Mouse (Mus musculus) lung, postnatal 10 days (tissue): ENCODE results near the gene Pde1a.

Experiments used
- DNase-seq: peaks from one replicate; pipeline ENCODE4 v3.0.0; 2021

Pde1a gene

DNA sequence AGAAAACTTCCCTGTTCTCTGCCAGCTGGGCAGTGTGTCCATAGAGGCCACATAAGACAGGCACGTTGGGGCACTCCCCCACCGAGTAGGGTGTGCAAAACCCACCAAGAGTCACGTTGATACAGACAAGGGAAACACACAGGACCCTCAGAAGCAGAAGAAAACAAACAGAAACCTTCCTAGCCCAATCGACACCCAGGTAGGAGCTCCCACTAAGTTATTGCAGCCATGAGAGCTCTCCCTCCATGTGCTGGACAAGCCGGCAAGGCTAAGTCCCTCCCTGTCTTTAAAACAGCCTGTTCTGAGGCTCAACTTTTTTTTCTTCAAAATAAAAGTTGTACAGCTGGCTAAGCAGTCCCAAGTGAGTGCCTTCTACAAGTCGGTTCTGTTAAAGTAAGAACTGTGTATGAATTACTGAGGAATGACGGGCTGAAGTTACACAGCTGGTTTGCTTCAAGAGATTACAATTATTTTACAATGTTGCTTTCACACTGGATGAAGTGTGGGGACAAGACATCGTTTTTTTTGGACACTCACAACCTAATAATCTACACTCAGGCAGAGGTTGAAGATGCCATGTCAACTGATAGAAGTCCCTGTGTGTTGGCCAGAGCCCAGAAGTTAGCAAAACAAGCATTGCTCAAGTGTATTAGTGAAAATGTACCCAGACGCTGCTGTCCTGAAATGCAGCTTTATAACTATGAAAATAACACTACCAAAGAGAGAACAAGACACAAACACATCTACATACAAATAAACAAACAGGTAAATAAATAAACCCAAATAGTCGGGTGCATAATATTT lies 90.4 kb downstream of the Pde1a start:
- DNase-seq: peak; percentile 39

DNA sequence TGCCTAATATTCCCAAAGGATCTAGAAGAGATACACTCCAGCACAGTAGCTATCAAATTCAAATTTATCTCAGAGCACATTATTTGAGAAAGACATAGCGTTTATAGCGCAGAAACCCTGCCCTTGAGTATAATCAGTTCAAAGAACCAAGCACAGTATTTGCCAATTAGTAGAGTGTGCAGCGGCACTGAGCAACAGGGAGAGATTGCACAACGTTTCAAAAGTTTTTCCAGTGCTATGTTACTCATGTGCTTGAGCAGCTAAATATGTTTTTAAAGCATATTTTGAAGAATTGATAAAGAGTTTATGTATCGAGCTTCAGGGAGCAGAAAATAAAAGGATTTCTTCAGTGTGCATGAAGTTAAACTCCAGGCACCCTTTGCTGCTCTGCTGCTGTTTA lies 91.3 kb downstream of the Pde1a start:
- DNase-seq: no peak

DNA sequence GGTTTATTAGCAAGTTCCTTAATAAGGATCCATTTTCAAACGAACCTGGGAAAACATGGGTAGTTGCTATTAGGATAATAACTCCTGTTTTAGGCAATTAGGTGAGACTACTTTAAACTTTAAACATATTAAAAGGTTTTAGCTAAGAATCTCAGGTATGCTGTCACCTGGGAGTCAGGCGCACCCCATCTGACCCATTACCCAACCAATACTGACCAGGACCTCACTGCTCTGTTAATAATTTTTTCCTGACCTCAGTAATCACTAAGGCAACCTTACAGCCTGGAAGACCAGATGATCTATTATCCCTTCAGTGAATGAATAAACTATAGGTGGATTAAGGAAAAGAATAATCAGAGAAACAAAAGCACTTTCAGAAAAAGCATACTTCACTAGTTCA lies 100.2 kb downstream of the Pde1a start:
- no peak for DNase-seq

DNA sequence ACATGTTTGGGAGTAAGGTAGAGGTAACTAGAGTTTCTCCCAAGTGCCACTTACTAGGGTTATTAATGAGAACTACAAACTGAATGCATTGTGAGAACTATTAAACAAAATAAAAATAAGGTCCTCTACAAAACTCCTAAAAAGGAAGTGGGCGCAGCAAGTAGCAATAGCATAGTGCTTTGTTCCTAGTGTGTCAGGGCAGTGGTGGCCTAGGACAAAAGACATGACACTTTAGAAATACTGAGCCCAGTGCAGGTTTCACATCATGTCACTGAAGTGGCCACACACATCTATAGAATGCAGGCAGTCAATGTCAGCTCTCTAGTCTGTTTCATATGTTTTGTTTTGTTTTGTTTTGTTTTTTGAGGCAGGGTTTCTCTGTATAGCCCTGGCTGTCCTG lies 103.2 kb downstream of the Pde1a start:
- DNase-seq: no peak

DNA sequence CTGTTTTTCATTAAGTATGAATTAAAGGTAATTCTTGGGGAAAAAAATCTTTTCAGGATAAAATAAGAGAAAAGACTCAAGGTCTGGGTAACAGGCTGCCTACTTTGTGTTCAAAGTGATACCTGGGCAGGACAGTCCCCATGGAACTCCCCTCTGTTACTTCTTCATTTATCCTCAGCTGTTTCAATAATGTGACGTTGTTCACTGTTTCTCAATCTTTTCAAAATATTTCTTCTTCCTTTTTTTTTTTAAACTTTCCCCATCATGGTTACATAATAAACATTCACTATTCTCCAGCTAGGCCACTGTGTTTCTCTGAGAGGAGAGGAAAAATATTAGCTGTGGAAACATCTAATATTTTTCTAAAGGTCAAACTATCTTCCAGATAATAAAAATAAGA lies 103.7 kb downstream of the Pde1a start:
- no peak for DNase-seq

DNA sequence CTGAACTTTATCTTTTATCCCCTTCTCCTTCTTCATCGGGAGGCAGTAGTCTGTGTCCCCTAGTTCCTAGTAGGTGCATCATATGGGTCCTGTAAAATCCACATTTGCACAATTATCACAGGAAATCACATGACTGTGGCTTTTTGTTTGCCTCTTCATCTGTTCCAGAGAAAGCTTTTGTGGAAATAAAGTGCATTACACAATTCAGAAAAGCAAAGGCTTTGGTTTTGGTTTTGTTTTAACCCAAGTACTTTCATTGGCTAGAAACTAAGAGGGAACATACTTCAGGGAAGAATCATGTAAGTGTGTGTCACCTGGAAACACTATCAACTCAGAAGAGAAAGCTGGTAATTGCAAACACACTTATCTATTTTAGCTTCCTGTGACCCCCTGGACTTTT lies 104.2 kb downstream of the Pde1a start:
- DNase-seq: no peak

DNA sequence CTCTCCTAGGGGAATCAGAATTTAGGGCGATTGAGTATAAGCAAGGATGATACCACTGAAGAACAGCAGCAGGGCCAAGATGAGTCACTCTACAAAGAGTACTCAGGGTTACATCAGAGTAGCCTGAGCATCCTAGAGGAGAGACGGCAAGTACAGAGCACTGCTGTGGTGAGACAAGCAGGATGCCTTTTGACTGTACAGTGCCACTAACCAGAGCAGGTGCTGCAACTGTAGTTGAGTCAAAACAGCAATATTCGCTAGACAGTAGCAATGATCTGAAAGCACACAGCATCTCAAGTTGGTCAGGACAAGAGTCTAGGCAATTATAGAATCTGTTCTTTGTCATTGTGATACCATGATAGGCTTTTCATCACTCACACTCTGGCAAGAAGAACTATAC lies 115.1 kb downstream of the Pde1a start:
- no peak for DNase-seq

DNA sequence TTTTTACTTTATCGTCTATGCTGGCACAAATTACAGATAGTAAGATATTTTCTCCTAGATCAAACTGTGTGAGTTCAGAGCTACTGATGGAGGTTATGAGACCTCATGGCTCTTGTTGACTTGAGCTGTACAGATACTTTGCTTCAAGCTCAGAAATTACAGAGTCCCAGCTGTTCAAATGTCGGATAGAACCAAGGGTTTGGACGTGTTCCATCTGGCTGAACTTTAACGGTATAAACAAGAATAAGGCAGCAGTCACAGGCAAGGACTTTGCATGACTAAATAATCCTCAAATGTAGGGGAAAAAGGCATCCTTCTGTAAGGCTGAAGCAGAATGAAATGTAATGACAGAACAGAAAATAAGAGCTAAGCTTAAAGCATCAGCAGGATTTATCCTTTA lies 116.2 kb downstream of the Pde1a start:
- peak; percentile 67 for DNase-seq

DNA sequence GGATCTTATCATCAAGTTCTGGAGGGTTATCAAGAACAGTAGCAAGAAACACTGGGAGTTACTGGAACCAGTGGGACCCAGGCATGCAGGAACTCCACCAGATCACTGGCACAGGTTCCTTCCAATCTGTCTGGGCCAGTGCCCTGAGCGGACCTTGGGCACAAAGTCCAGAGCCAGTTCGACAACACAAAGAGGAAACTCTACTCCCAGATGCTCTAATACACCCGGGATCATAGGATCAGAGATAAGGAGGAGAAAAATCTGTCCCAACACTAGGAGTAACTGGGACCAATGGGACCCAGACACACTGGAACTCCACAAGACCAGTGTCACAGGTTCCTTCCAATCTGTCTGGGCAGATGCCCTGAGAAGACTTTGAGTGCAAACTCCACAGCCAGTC lies 130.1 kb downstream of the Pde1a start:
- no peak for DNase-seq

DNA sequence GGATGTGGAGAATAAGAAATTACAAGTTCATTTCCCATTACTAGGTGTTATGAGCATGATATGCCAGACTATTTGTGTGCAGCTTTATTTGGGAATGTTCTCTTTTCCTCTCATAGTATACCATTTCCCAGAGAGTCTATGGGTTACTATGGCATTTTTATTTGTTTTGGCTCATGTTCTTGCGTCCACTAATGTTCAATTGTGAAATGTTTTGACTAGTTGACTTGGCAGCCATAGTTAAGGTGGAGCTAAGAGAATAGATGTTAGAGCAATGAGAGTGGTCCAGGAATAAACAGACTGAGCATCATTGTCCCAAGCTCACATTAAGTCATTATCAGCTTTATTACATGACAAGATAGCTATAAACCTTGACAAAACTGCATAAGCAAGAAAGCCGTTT lies 130.8 kb downstream of the Pde1a start:
- DNase-seq: no peak

DNA sequence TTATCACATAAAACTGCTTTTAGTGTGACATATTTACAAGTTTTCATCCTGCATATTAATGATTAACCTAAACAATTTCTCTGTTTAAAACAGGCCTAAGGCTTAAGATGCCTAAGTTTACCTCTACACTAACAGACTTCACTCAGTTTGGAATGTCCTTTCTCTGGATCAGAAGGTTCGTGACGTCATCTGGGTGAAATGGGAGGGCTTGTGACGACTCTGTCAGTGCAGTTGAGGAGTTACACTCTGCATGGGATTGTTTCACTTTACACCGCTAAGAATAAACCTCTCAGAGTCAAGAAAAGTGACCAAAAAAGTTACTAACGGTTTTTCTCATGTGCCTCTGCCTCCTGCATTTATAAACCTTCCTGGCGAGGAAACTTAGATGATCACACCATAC lies 137.6 kb downstream of the Pde1a start:
- no peak for DNase-seq

DNA sequence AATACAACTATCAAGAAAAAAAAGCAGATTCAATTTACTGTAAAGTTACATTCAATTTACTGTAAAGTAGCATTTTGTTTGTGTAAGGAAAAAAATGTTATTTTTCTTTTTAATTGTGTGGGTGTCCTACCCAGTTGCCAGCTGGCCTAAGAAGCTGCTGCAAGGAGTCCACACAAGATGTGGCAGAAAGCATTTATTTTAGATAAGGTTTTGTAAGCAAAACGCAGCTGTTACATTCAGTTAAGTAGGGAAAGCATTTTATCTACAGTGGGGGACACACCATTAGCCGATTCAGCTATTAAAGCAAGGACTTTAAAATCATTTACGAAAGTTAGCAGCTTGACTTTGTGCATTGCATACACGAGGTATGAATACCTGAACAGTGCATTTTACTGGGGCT lies 145.5 kb downstream of the Pde1a start:
- DNase-seq: no peak

DNA sequence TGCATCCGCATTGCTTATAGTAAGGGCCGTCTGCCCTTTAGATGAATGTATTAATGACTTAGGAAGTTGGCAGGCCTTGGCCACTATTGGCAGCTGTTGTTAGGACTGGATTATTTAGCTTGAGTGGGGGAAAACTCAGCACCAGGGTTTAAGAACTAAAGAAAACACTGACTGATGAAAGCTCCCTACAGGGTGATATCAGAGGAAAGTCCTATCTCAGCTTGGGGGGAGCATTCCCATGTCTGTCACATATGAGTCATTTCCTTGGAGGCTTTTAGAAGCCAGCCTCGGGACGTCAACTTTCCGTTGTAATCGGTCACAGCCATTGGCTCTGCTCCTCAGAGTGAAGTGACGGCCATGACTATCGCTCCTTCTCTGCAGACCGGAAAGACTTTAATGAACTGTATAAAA lies 146.0 kb downstream of the Pde1a start:
- peak; percentile 54 for DNase-seq

DNA sequence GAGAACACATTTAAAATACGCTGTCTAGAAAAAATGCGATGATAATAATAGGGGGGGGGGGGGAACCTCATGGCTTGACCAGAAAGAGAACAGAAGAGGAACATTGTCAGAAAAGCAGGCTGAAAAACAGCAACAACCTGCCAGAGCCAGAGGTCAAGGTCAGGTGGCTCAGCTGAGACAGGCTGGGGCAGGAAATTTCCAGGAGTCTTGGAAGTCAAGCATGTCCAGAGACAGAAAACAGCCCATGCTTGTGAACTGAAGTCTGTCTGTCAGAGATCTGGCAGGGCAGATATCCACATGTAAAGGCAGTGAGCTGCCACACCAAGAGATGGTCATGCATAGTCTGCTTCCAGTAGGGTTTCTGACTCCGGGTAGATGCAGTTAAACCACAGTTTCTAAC lies 147.5 kb downstream of the Pde1a start:
- no peak for DNase-seq

DNA sequence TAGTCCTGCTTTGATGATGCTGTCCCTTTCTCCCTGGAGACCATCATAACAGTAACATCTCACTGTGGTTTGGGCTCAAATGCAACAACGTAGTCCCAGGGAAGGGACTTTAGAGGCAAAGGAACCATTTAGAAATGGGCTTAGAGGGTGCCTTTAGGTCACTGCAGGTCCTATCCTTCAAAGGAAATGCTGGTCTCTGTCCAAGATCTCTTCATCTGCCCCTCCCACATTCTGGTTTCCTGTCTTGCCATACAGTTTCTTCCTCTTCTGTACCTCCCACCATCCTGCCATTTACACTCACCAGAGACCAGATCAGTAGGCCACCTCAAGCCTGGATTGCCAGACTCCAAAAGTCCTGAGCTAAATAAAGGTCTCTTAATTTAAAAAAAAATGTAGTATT lies 150.3 kb downstream of the Pde1a start:
- no peak for DNase-seq

DNA sequence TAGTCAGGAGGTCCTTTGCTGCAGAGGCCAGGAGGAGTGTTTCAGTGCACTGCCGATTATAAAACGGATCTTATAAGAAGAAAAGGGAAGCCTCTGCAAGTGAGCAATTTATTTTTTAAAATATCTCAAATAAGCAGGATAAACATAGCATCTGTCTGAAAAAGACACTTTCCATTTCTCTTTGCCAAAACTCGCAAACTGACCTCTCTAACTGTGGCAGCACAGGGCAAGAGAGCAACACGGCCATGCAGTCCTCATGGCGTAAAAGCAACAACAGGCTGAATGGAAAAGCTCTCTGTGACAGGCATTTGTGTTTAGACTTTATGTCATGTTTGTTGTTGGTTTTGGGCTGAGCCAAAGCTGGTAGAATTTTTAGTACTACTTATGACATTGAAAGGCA lies 152.0 kb downstream of the Pde1a start:
- DNase-seq: no peak

DNA sequence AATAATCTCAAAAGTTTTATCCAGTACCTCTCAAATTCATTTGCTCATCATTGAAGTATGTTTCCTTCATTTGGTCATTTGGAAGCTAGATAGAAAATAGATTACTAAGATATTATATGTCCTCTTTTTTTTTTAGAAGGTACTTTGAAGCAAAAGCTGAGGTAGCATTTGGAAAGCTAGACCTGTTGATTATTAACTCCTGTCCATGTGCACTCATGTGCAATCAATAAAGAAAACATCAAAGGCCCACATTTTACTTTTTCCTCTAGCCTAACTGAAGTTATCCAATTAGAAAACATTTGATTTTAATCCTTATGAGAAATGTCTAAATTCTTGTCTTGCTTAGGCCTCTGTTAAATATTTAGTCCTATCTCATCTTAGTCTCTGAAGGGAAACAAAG lies 153.3 kb downstream of the Pde1a start:
- DNase-seq: no peak

DNA sequence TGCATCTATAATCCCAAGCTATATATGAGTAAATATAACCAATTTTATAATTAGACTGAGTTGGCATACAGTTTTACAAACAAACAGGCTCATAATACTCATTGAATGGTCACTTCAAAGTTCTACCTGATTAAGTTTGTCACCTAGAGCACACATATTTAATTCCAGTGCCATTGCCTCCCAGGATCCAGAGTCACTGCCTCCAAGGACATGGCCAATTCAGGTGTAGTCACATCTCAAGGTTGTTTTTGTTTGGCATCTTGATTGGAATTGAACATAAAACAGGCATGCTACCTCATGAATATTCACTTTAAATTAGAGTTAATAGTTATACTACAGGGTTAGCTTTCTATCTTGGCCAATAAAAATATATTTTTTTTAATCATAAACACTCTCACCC lies 157.0 kb downstream of the Pde1a start:
- no peak for DNase-seq

DNA sequence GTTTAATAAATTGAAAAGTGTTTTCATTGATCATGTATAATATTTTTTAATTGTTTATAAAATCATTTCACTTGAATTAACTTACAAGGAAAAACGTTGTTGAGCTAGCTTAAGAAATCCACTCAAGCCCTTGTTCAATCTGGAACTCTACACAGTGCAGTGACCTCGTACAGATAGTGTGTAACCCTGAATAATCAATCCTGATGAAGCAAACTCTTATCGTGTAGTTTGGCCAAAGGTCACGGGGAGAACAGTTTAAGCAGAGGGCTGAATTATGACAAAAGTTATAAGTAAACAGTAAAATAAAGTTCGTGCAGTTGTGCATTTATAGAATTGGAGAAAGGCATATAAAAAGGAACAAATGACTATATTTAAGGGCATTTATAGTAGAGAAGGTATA lies 159.7 kb downstream of the Pde1a start:
- no peak for DNase-seq

DNA sequence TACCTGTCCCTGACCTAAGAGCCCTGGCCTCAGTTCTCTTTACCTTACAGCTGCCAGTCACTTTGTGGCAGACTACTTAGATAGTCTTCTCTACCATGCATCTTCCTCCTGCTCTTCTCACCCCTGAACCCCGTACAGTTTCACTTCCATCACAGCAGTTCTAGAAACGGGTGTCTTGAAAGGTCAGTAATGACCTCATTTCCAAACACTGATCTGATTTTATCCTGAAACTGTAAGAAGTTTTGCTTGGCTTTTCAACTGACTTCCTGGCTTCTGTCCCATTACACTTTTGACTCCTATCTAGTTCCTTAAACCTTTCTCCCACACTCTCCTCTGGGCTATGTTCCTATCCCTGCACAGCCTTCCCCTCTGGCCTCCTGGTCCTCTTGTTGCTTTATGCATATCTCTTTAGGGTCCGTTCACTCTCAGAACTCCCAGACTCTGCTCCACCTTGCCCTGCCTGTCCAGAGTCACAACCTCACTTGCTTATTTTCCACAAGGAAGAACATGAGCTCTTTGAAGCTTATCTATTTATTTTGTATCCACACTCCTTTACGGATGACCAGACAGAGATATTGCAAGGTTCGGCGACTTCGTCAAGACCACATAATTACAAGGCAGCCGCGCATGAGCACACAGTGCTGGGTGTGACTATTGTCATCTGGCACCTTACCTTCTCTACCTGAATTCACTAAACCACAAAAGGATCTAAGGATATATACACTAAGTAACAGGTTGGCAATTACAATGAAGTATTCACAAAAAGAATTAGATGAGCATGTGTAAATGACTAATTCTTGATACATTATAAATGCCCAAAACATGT lies 162.4 kb downstream of the Pde1a start:
- no peak for DNase-seq

DNA sequence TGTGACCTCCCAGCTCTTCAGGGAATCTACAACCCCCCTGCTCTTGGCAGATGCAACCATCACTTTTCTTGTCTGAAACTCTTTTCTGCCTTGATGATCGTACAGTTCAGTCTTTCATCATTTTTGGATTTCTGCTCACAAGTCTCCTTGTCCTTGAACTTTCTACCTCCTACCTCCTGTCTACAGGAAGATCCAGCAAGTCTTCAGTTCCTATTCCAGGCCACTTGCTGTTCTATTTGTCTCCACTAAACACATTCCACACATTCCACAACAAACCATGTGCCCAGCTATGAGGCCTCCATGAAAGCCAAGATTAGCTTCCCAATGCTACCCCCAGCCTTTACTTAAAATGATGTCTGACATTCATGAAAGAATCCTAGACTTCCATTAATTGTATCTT lies 163.2 kb downstream of the Pde1a start:
- no peak for DNase-seq

DNA sequence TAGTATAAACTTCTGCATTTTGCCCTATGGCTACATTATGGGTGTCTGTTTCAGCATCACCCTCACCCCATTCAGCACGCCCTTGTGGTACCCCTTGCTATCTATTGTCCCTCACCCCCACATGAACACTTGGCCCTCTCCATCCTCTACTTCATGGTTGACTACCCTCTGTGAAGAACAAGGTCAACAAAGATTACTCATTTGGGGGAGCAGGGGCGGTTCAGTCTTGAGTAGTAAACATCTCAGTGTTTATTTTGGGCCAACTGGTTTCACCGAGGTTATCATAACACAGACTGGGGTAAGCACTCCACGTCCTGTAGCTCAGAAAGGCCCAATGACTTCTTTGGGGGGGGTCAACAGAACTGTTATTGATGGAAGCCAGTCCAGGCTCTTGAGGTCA lies 164.3 kb downstream of the Pde1a start:
- DNase-seq: no peak

DNA sequence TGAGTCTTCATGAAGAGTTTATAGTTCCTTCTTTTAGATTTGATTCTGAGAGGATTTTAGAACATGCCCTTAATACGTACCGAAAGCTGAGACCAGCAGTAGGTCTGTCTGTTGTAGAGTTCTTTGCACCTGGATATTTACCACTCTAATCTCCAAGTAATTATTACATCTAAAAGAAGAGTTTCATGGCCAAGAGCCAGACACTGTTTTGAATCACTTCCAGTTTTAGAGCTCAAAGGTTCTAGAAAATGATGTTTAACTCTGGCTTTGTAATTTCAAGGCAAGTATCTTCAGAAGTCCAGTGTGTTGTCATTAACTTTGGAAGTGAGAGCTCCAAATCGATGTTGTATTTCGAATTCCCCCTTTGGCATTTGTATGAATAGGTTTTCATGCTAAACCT lies 167.8 kb downstream of the Pde1a start:
- no peak for DNase-seq

DNA sequence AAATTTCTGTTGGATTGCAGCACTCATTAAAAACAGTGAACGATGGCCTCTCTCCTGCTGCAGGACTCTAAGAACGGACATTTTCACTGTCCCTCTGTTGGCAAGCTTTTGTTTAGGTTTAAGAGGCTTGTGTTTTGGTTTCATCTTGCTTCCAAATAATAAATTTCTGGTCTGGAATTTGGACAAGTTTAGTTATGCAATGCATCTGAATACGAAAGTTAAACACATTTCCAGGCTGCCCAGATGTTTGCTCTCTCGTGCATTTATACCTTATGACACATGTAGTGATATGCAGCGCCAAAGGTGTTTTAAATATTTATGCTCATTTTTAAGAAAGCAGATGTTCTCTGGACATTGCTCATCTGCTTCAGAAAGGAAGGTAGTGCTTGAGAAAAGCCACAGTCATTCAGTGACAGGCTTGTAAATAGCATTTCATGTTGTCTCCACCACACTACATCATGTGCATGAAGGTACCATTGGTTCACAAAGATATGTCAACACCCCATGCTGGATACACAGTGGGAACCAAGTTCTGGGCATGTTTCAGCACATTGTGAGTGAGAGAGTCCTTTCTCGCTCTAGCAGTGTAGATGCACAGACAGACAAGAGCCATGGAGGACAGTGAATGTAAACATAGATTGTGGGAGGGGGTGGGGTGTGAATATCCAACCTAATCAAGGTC lies 171.5 kb downstream of the Pde1a start:
- DNase-seq: no peak
